Mouse (Mus musculus) midbrain, embryonic 15.5 days (tissue): ENCODE data around the gene Chuk. TPM values are rescaled to one million over a fixed set of nuclear protein-coding genes. Genes with fewer than 3 reads are reported as not detected.

Experiments used
- ATAC-seq: fragments of 200-750 bp; cut with Nextera tagmentation; replicated peaks from 2 replicates; pipeline ENCODE4 v1.8.0; 2017; ENCODE audit warnings: moderate TSS enrichment
- H3K27ac ChIP-seq: fragments of 300-500 bp; sonication (generic); 2 replicates; pipeline ENCODE4 v1.5.1; 2015; ENCODE audit warnings: mild to moderate bottlenecking, inconsistent platforms
- H3K27me3 ChIP-seq: fragments of 300-500 bp; sonication (generic); replicated peaks from 2 replicates; pipeline ENCODE4 v1.6.1; 2015; ENCODE audit warnings: inconsistent platforms
- H3K36me3 ChIP-seq: fragments of 300-500 bp; sonication (generic); replicated peaks from 2 replicates; pipeline ENCODE4 v1.6.1; 2015; ENCODE audit warnings: inconsistent platforms
- H3K4me1 ChIP-seq: fragments of 300-500 bp; sonication (generic); 2 replicates; pipeline ENCODE4 v1.6.1; 2015; ENCODE audit warnings: inconsistent platforms
- H3K4me2 ChIP-seq: fragments of 300-500 bp; sonication (generic); 2 replicates; pipeline ENCODE4 v1.6.1; 2015; ENCODE audit warnings: inconsistent platforms, mild to moderate bottlenecking, moderate library complexity
- H3K4me3 ChIP-seq: fragments of 300-500 bp; sonication (generic); 2 replicates; pipeline ENCODE4 v1.5.1; 2015; ENCODE audit warnings: mild to moderate bottlenecking, inconsistent platforms
- H3K9ac ChIP-seq: fragments of 300-500 bp; sonication (generic); 2 replicates; pipeline ENCODE4 v1.6.1; 2015; ENCODE audit warnings: mild to moderate bottlenecking, inconsistent platforms
- H3K9me3 ChIP-seq: fragments of 300-500 bp; sonication (generic); 2 replicates; pipeline ENCODE4 v1.6.1; 2016; ENCODE audit warnings: inconsistent platforms
- WGBS: fragments of 180-500 bp; shearing (Covaris S2); methylation state at CpG from one replicate; pipeline ENCODE4 v1.1.7; 2015; ENCODE audit warnings: mixed read lengths; 5-methylcytosine and 5-hydroxymethylcytosine counted together
- polyA plus RNA-seq: library from polyadenylated mRNA; unstranded; fragments of >200 nt; fragmentation: Nextera tagmentation; extraction: Ambion mirVana; gene quantifications from 2 replicates; pipeline ENCODE4 v1.2.1, GENCODE M21; 2015

The Chuk gene
- polyA plus RNA-seq, 1 experiment from 2014 or later, result 68.0 TPM

DNA sequence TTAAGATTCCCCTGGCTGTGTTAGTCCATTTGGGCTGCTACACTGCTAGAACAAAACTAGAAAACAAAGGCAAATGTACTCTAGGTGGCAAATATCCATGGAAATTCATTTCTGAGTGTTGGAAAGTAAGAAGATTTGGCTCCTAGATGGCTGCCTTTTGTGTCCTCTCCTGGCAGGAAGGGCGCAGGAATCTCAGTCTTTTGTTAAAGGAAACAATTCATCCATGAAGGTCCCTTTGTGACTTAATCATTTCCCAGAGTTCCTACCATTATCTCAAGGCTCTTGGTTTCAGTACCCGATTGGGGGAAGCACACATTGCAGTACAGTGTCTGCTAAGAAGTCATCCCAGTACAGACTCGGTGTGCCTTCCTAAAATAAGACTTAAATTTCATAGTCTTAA, 21.0 kb downstream of the Chuk start:
- Histone ChIP-seq H3K4me1 (no peaks in the 10 kb centered on the region), H3K4me2 (no peak overlapping the region), H3K9me3 (no peaks in the 10 kb centered on the region), H3K36me3 (peaks cover 40% of the 10 kb centered on the region), H3K4me3 (no peak overlapping the region), H3K9ac (no peak overlapping the region), H3K27me3 (no peaks in the 10 kb centered on the region), H3K27ac (no peak overlapping the region)
- no peak for ATAC-seq
- 10% methylated on average over 3 of the region's 3 CpGs for WGBS

DNA sequence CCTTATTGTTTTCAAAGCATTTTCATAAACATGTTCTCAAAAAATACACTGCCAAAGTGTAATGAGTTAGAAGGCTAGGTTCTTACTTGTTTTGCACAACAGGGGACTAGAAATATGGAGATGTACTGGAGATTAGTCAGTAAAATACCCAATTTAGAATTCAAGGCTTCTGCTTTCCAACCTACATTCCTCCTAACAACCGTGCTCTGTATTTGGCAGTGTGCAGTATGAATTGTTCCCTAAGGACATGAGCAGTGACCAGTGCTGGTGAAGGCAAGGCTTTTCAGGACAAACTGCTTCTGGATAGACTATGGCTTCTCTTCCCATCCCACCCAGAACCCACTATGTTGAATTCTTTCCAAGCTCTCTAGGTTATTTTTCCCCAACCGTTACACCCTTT, 26.4 kb downstream of the Chuk start:
- 85% methylated on average over 2 of the region's 2 CpGs for WGBS
- Histone ChIP-seq H3K9me3 (no peaks in the 10 kb centered on the region), H3K9ac (no peak overlapping the region), H3K27ac (no peak overlapping the region), H3K4me1 (no peaks in the 10 kb centered on the region), H3K36me3 (peaks cover 31% of the 10 kb centered on the region; the same call in 1 of the 2 replicates), H3K4me3 (no peak overlapping the region), H3K27me3 (no peaks in the 10 kb centered on the region), H3K4me2 (no peak overlapping the region)
- no peak for ATAC-seq

GRCm38 (mm10) chr19:44080023-44080422, 27.3 kb downstream of the Chuk start:
- 89% methylated on average over 2 of the region's 2 CpGs for WGBS
- ATAC-seq, result no peak
- H3K4me1 ChIP-seq, result no peaks in the 10 kb centered on the region
- H3K4me2 ChIP-seq, result no peak overlapping the region
- no peak overlapping the region for H3K27ac ChIP-seq
- no peaks in the 10 kb centered on the region for H3K27me3 ChIP-seq
- peaks cover 30% of the 10 kb centered on the region; the same call in 1 of the 2 replicates for H3K36me3 ChIP-seq
- no peaks in the 10 kb centered on the region for H3K9me3 ChIP-seq
- H3K9ac ChIP-seq, result no peak overlapping the region
- no peak overlapping the region for H3K4me3 ChIP-seq

- peaks cover 20% of the 10 kb centered on the region; the same call in 1 of the 2 replicates for H3K36me3 ChIP-seq
- H3K4me2 ChIP-seq, result no peak overlapping the region
- WGBS, result 92% methylated on average over 4 of the region's 4 CpGs
- no peaks in the 10 kb centered on the region for H3K9me3 ChIP-seq
- H3K9ac ChIP-seq, result no peak overlapping the region
- no peaks in the 10 kb centered on the region for H3K27me3 ChIP-seq
- no peak overlapping the region for H3K27ac ChIP-seq
- no peaks in the 10 kb centered on the region for H3K4me1 ChIP-seq
- H3K4me3 ChIP-seq, result no peak overlapping the region
- no peak for ATAC-seq
Measured at GRCm38 (mm10) chr19:44077024-44077423, 30.3 kb downstream of the Chuk start.

DNA sequence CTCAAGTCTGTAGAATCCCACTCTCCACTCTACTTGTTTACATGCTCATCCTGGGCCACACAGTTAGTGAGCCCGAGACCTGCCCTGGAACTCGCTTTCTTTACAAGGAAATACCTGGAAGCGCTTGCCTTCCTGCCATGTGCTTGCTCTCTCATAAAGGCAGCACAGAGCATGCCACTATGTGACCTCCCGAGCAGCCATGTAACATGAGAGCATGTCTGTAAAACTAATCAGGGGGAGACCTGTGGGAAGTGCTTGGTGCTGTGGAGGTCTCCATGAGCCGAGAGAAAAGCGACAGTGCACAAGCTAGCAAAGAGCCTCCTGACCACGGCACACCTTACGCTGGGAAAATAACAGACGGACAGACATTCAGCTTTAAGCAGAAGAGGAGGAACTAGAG, 30.8 kb downstream of the Chuk start:
- no peaks in the 10 kb centered on the region for H3K27me3 ChIP-seq
- H3K9me3 ChIP-seq, result no peaks in the 10 kb centered on the region
- H3K36me3 ChIP-seq, result peaks cover 20% of the 10 kb centered on the region; the same call in 1 of the 2 replicates
- no peak overlapping the region for H3K4me2 ChIP-seq
- no peaks in the 10 kb centered on the region for H3K4me1 ChIP-seq
- no peak overlapping the region for H3K9ac ChIP-seq
- no peak overlapping the region for H3K27ac ChIP-seq
- H3K4me3 ChIP-seq, result no peak overlapping the region
- WGBS, result 93% methylated on average over 9 of the region's 9 CpGs
- ATAC-seq, result no peak

- H3K36me3 ChIP-seq, result peaks cover 14% of the 10 kb centered on the region; the same call in 1 of the 2 replicates
- no peak overlapping the region for H3K4me2 ChIP-seq
- H3K4me1 ChIP-seq, result peaks cover 5% of the 10 kb centered on the region; the same call in 1 of the 2 replicates
- ATAC-seq, result no peak
- H3K9me3 ChIP-seq, result no peaks in the 10 kb centered on the region
- H3K4me3 ChIP-seq, result no peak overlapping the region
- H3K27me3 ChIP-seq, result no peaks in the 10 kb centered on the region
- WGBS, result 88% methylated on average over 11 of the region's 11 CpGs
- no peak overlapping the region for H3K27ac ChIP-seq
- no peak overlapping the region for H3K9ac ChIP-seq
Measured at GRCm38 (mm10) chr19:44074986-44075385, 32.3 kb downstream of the Chuk start.

- Histone ChIP-seq H3K4me2 (no peak overlapping the region), H3K27ac (no peak overlapping the region), H3K4me1 (peaks cover 23% of the 10 kb centered on the region), H3K9me3 (no peaks in the 10 kb centered on the region), H3K36me3 (0 out of 2 replicates have a peak, but pooled peaks cover 2% of the 10 kb centered on the region), H3K27me3 (no peaks in the 10 kb centered on the region), H3K9ac (no peak overlapping the region), H3K4me3 (no peak overlapping the region)
- WGBS, result 62% methylated on average over 5 of the region's 5 CpGs
- ATAC-seq, result no peak
Measured at GRCm38 (mm10) chr19:44071166-44071565, 36.1 kb downstream of the Chuk start.

DNA sequence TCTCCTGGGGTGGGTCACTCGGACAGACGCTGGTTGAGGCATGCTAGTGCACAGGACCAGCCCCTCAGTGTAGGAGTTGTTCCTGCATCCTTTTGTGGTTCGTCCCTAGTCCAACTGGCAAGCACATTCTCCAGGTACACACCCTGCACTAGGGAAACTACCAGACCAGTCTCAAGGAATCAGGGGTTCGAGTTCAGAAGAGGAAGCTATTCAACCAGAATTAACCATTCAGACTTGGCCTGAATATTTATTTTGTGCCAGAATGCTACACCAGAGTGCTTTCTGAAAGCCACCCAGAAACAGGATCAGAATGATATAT, 37.4 kb downstream of the Chuk start:
- peak overlapping the region; percentile 96 for H3K4me3 ChIP-seq
- 8% methylated on average over 4 of the region's 4 CpGs for WGBS
- no peak for ATAC-seq

GRCm38 (mm10) chr19:44069121-44069913, 38.0 kb downstream of the Chuk start, which contains the start of gene Erlin1:
Gene Erlin1, minus strand, starts transcription at chr19:44069785.
- Histone ChIP-seq H3K27ac (peak within 1 kb of the TSS; percentile 83), H3K4me2 (peak within 1 kb of the TSS; percentile 89), H3K36me3 (no peaks in the 10 kb centered on the region), H3K27me3 (no peaks in the 10 kb centered on the region), H3K4me3 (peak within 1 kb of the TSS; percentile 96), H3K9ac (peak within 1 kb of the TSS; percentile 81), H3K9me3 (no peaks in the 10 kb centered on the region), H3K4me1 (peaks cover 23% of the 10 kb centered on the region)
- ATAC-seq, result peak; percentile 96
- WGBS, result under 1% methylated on average over 75 of the region's 75 CpGs

More for the DNA sequence above, 37.4 kb downstream of the Chuk start:
- Histone ChIP-seq H3K9ac (peak overlapping the region; percentile 81), H3K9me3 (no peaks in the 10 kb centered on the region), H3K4me2 (peak overlapping the region; percentile 89), H3K27ac (peak overlapping the region; percentile 83), H3K36me3 (no peaks in the 10 kb centered on the region), H3K4me1 (peaks cover 23% of the 10 kb centered on the region), H3K27me3 (no peaks in the 10 kb centered on the region)

- Histone ChIP-seq H3K27me3 (no peaks in the 10 kb centered on the region), H3K4me1 (peaks cover 23% of the 10 kb centered on the region), H3K4me3 (peak overlapping the region; percentile 96), H3K9me3 (no peaks in the 10 kb centered on the region), H3K36me3 (0 out of 2 replicates have a peak, but pooled peaks cover 3% of the 10 kb centered on the region), H3K9ac (no peak overlapping the region), H3K4me2 (peak overlapping the region; percentile 89), H3K27ac (no peak overlapping the region)
- 89% methylated on average over 4 of the region's 4 CpGs for WGBS
- ATAC-seq, result no peak
Measured at GRCm38 (mm10) chr19:44068232-44068631, 39.0 kb downstream of the Chuk start.

GRCm38 (mm10) chr19:44067323-44068049, 39.8 kb downstream of the Chuk start:
- H3K9me3 ChIP-seq, result no peaks in the 10 kb centered on the region
- WGBS, result 85% methylated on average over 9 of the region's 9 CpGs
- H3K4me1 ChIP-seq, result peaks cover 23% of the 10 kb centered on the region
- no peak overlapping the region for H3K4me2 ChIP-seq
- no peak for ATAC-seq
- H3K36me3 ChIP-seq, result peaks cover 7% of the 10 kb centered on the region
- H3K27ac ChIP-seq, result no peak overlapping the region
- no peak overlapping the region for H3K9ac ChIP-seq
- no peaks in the 10 kb centered on the region for H3K27me3 ChIP-seq
- H3K4me3 ChIP-seq, result no peak overlapping the region

GRCm38 (mm10) chr19:44064734-44065133, 42.5 kb downstream of the Chuk start:
- no peak for ATAC-seq
- Histone ChIP-seq H3K27me3 (no peaks in the 10 kb centered on the region), H3K4me1 (peaks cover 17% of the 10 kb centered on the region), H3K27ac (no peak overlapping the region), H3K4me2 (no peak overlapping the region), H3K9ac (no peak overlapping the region), H3K4me3 (no peak overlapping the region), H3K36me3 (peaks cover 13% of the 10 kb centered on the region), H3K9me3 (no peaks in the 10 kb centered on the region)
- 88% methylated on average over 2 of the region's 2 CpGs for WGBS
